Mouse (Mus musculus) liver, postnatal 0 days (tissue): ENCODE measurements around the gene Eid1. TPM values are rescaled to one million over a fixed set of nuclear protein-coding genes. Genes with fewer than 3 reads are reported as not detected.

Experiments used
- ATAC-seq: fragments of 200-750 bp; cut with Nextera tagmentation; 2 replicates; pipeline ENCODE4 v1.8.0; 2017; ENCODE audit warnings: mild to moderate bottlenecking, moderate library complexity
- DNase-seq: peaks from one replicate; pipeline ENCODE4 v3.0.0-alpha.2; 2016
- H3K27ac ChIP-seq: fragments of 300-500 bp; sonication (generic); 2 replicates; pipeline ENCODE4 v1.5.1; 2014; ENCODE audit warnings: antibody characterized with exemption, moderate library complexity, mild to moderate bottlenecking, low read depth
- H3K27me3 ChIP-seq: fragments of 300-500 bp; sonication (generic); 2 replicates; pipeline ENCODE4 v1.6.1; 2014; ENCODE audit warnings: low read length, control low read depth, mixed read lengths; ENCODE audit not compliant: insufficient read depth
- H3K36me3 ChIP-seq: fragments of 300-500 bp; sonication (generic); replicated peaks from 2 replicates; pipeline ENCODE4 v1.6.1; 2014; ENCODE audit warnings: mild to moderate bottlenecking, control low read depth, low read length, moderate library complexity, mixed read lengths; ENCODE audit not compliant: insufficient read depth
- H3K4me1 ChIP-seq: fragments of 300-500 bp; sonication (generic); 2 replicates; pipeline ENCODE4 v1.6.1; 2014; ENCODE audit warnings: antibody characterized with exemption, mild to moderate bottlenecking, control low read depth; ENCODE audit not compliant: insufficient read depth
- H3K4me2 ChIP-seq: fragments of 300-500 bp; sonication (generic); 2 replicates; pipeline ENCODE4 v1.6.1; 2014; ENCODE audit warnings: low read depth, mild to moderate bottlenecking, low read length, moderate library complexity, mixed read lengths
- H3K4me3 ChIP-seq: fragments of 300-500 bp; sonication (generic); 2 replicates; pipeline ENCODE4 v1.5.1; 2014; ENCODE audit warnings: low read depth, low read length
- H3K9ac ChIP-seq: fragments of 300-500 bp; sonication (generic); replicated peaks from 2 replicates; pipeline ENCODE4 v1.6.1; 2014; ENCODE audit warnings: mild to moderate bottlenecking, moderate library complexity
- H3K9me3 ChIP-seq: fragments of 300-500 bp; sonication (generic); 2 replicates; pipeline ENCODE4 v1.6.1; 2016; ENCODE audit warnings: mild to moderate bottlenecking, control low read depth, low read length, mixed read lengths
- CTCF ChIP-seq: sonication (generic); IDR thresholded peaks from 2 replicates; pipeline ENCODE4 v1.5.1; 2016; ENCODE audit warnings: antibody characterized with exemption, low read depth
- EP300 ChIP-seq: IDR thresholded peaks from 2 replicates; pipeline ENCODE4 v1.6.1; 2016; ENCODE audit warnings: antibody characterized with exemption, low read depth, mild to moderate bottlenecking
- WGBS: fragments of 180-500 bp; shearing (Covaris S2); extraction: QIAGEN DNeasy Blood & Tissue Kit; methylation state at CpG from one replicate; pipeline ENCODE4 v1.1.7; 2014; ENCODE audit not compliant: insufficient replicate concordance; 5-methylcytosine and 5-hydroxymethylcytosine counted together
- polyA plus RNA-seq: library from polyadenylated mRNA; unstranded; fragments of >200 nt; fragmentation: Nextera tagmentation; extraction: Ambion mirVana; gene quantifications from 2 replicates; pipeline ENCODE4 v1.2.1, GENCODE M21; 2015

The Eid1 gene
- polyA plus RNA-seq, 1 experiment from 2014 or later: 27.9 TPM

- Histone ChIP-seq H3K4me3 (no peak overlapping the region), H3K27ac (peak overlapping the region; percentile 58), H3K4me2 (peak overlapping the region; percentile 18; the same call in 1 of the 2 replicates), H3K9ac (no peak overlapping the region), H3K9me3 (no peaks in the 10 kb centered on the region), H3K4me1 (peaks cover 32% of the 10 kb centered on the region), H3K27me3 (no peaks in the 10 kb centered on the region), H3K36me3 (no peaks in the 10 kb centered on the region)
- DNase-seq: no peak
- peak; percentile 66 for ATAC-seq
- TF ChIP-seq CTCF: no peak
- TF ChIP-seq EP300: peak; percentile 90
- WGBS: 51% methylated on average over 4 of the region's 4 CpGs
Observed at GRCm38 (mm10) chr2:125665909-125666308, 7.0 kb upstream of the Eid1 start.

GRCm38 (mm10) chr2:125666668-125667067 is 6.2 kb upstream of the Eid1 start:
- Histone ChIP-seq H3K36me3 (no peaks in the 10 kb centered on the region), H3K9me3 (no peaks in the 10 kb centered on the region), H3K27ac (peak overlapping the region; percentile 58; the same call in 1 of the 2 replicates), H3K4me3 (no peak overlapping the region), H3K4me2 (peak overlapping the region; percentile 42; the same call in 1 of the 2 replicates), H3K4me1 (peaks cover 32% of the 10 kb centered on the region), H3K9ac (no peak overlapping the region), H3K27me3 (no peaks in the 10 kb centered on the region)
- DNase-seq (peak; percentile 36), ATAC-seq (peak; percentile 56)
- 42% methylated on average over 4 of the region's 4 CpGs for WGBS
- TF ChIP-seq EP300: peak; percentile 91
- TF ChIP-seq CTCF: no peak

GRCm38 (mm10) chr2:125667184-125667583 is 5.7 kb upstream of the Eid1 start:
- peak; percentile 74 for TF ChIP-seq EP300
- peak; percentile 41 for TF ChIP-seq CTCF
- DNase-seq (peak; percentile 21), ATAC-seq (peak; percentile 68)
- no peaks in the 10 kb centered on the region for H3K36me3 ChIP-seq
- peak overlapping the region; percentile 42 for H3K4me2 ChIP-seq
- peak overlapping the region; percentile 58 for H3K27ac ChIP-seq
- peaks cover 32% of the 10 kb centered on the region for H3K4me1 ChIP-seq
- 10% methylated on average over 5 of the region's 5 CpGs for WGBS
- H3K27me3 ChIP-seq: no peaks in the 10 kb centered on the region
- H3K4me3 ChIP-seq: no peak overlapping the region
- H3K9ac ChIP-seq: no peak overlapping the region
- no peaks in the 10 kb centered on the region for H3K9me3 ChIP-seq

- Histone ChIP-seq H3K9me3 (no peaks in the 10 kb centered on the region), H3K36me3 (no peaks in the 10 kb centered on the region), H3K4me3 (no peak overlapping the region), H3K9ac (no peak overlapping the region), H3K4me1 (peaks cover 36% of the 10 kb centered on the region), H3K27ac (peak overlapping the region; percentile 58), H3K4me2 (peak overlapping the region; percentile 42), H3K27me3 (no peaks in the 10 kb centered on the region)
- TF ChIP-seq CTCF (no peak), EP300 (no peak)
- 0 out of 2 replicates have a peak, but pooled peaks have one; percentile 25 for ATAC-seq
- WGBS: 59% methylated on average over 7 of the region's 7 CpGs
- no peak for DNase-seq
Observed at GRCm38 (mm10) chr2:125667721-125668120, 5.2 kb upstream of the Eid1 start.

GRCm38 (mm10) chr2:125670846-125671245 is 2.0 kb upstream of the Eid1 start:
- peak; percentile 62 for TF ChIP-seq CTCF
- TF ChIP-seq EP300: no peak
- 23% methylated on average over 1 of the region's 1 CpGs for WGBS
- no peak for DNase-seq
- Histone ChIP-seq H3K27me3 (no peaks in the 10 kb centered on the region), H3K4me1 (peaks cover 29% of the 10 kb centered on the region), H3K4me2 (no peak overlapping the region), H3K27ac (no peak overlapping the region), H3K9me3 (no peaks in the 10 kb centered on the region), H3K9ac (no peak overlapping the region), H3K36me3 (no peaks in the 10 kb centered on the region), H3K4me3 (no peak overlapping the region)
- no peak for ATAC-seq

- no peaks in the 10 kb centered on the region for H3K36me3 ChIP-seq
- H3K9ac ChIP-seq: peak overlapping the region; percentile 85
- H3K4me2 ChIP-seq: peak overlapping the region; percentile 93
- WGBS: 30% methylated on average over 8 of the region's 20 CpGs
- peak overlapping the region; percentile 88 for H3K27ac ChIP-seq
- no peaks in the 10 kb centered on the region for H3K27me3 ChIP-seq
- no peaks in the 10 kb centered on the region for H3K9me3 ChIP-seq
- peak overlapping the region; percentile 91 for H3K4me3 ChIP-seq
- TF ChIP-seq CTCF (no peak), EP300 (no peak)
- ATAC-seq (peak; percentile 20), DNase-seq (no peak)
- peaks cover 17% of the 10 kb centered on the region for H3K4me1 ChIP-seq
Observed at GRCm38 (mm10) chr2:125672568-125672956, 333 bp upstream of the Eid1 start.
